Mouse (Mus musculus): ENCODE measurements at regions not wholly inside any gene's neighbourhood (a gene's known extent, or its start where the extent isn't known, plus 50 kb on each side); places are given as distances from the start of the nearest gene placed in this dataset.
"Not testable (repeated sequence)": the region's sequence is repeated elsewhere in the genome, so short reads cannot be mapped to it uniquely, and the experiment has no call there.

GRCm38 (mm10) chr6:109167439-109167838, 339.0 kb downstream of the Edem1 start:
- ATAC-seq (replicated peaks; ENCODE audit: insufficient number of reproducible peaks, low FRiP score, low TSS enrichment, low read depth): no peak
- 83% methylated on average over 5 of the region's 5 CpGs for WGBS
- H3K4me1 ChIP-seq (ENCODE audit: control insufficient read depth, insufficient read depth, low read length): no peaks in the 10 kb centered on the region

GRCm38 (mm10) chr6:109172104-109172850, 343.8 kb downstream of the Edem1 start:
- no peaks in the 10 kb centered on the region for H3K9me3 ChIP-seq (replicated peaks; ENCODE audit: control insufficient read depth, low read length)
- no peaks in the 10 kb centered on the region for H3K36me3 ChIP-seq (replicated peaks; ENCODE audit: control insufficient read depth, insufficient read depth, low read depth, low read length)
- H3K9ac ChIP-seq (replicated peaks; ENCODE audit: low read length): no peak overlapping the region
- H3K4me1 ChIP-seq (ENCODE audit: control insufficient read depth, insufficient read depth, low read length): no peaks in the 10 kb centered on the region
- WGBS: 70% methylated on average over 6 of the region's 6 CpGs
- no peak overlapping the region for H3K27ac ChIP-seq (replicated peaks; ENCODE audit: low read depth, low read length)
- H3K4me3 ChIP-seq (ENCODE audit: low read depth, low read length): no peak overlapping the region
- H3K27me3 ChIP-seq (ENCODE audit: control insufficient read depth, insufficient read depth, low read length): no peaks in the 10 kb centered on the region
- no peak for ATAC-seq (replicated peaks; ENCODE audit: insufficient number of reproducible peaks, low FRiP score, low TSS enrichment, low read depth)
- no peak overlapping the region for H3K4me2 ChIP-seq (ENCODE audit: low read depth, low read length)
- no peak for DNase-seq (ENCODE audit: low spot score)

More at GRCm38 (mm10) chr6:109167439-109167838, 339.0 kb downstream of the Edem1 start:
- DNase-seq (ENCODE audit: low spot score): no peak
- Histone ChIP-seq H3K9me3 (replicated peaks; ENCODE audit: control insufficient read depth, low read length) (no peaks in the 10 kb centered on the region), H3K27me3 (ENCODE audit: control insufficient read depth, insufficient read depth, low read length) (no peaks in the 10 kb centered on the region), H3K9ac (replicated peaks; ENCODE audit: low read length) (no peak overlapping the region), H3K27ac (replicated peaks; ENCODE audit: low read depth, low read length) (no peak overlapping the region), H3K36me3 (replicated peaks; ENCODE audit: control insufficient read depth, insufficient read depth, low read depth, low read length) (no peaks in the 10 kb centered on the region), H3K4me3 (ENCODE audit: low read depth, low read length) (no peak overlapping the region), H3K4me2 (ENCODE audit: low read depth, low read length) (no peak overlapping the region)

- no peak overlapping the region for H3K4me2 ChIP-seq (ENCODE audit: low read depth, low read length)
- DNase-seq (ENCODE audit: low spot score) (no peak), ATAC-seq (replicated peaks; ENCODE audit: insufficient number of reproducible peaks, low FRiP score, low TSS enrichment, low read depth) (no peak)
- no peaks in the 10 kb centered on the region for H3K36me3 ChIP-seq (replicated peaks; ENCODE audit: control insufficient read depth, insufficient read depth, low read depth, low read length)
- no peaks in the 10 kb centered on the region for H3K9me3 ChIP-seq (replicated peaks; ENCODE audit: control insufficient read depth, low read length)
- WGBS: 83% methylated on average over 1 of the region's 1 CpGs
- no peaks in the 10 kb centered on the region for H3K27me3 ChIP-seq (ENCODE audit: control insufficient read depth, insufficient read depth, low read length)
- no peaks in the 10 kb centered on the region for H3K4me1 ChIP-seq (ENCODE audit: control insufficient read depth, insufficient read depth, low read length)
- no peak overlapping the region for H3K4me3 ChIP-seq (ENCODE audit: low read depth, low read length)
- no peak overlapping the region for H3K27ac ChIP-seq (replicated peaks; ENCODE audit: low read depth, low read length)
- H3K9ac ChIP-seq (replicated peaks; ENCODE audit: low read length): no peak overlapping the region
These were observed 344.6 kb downstream of the Edem1 start for GRCm38 (mm10) chr6:109173015-109173414.

GRCm38 (mm10) chr6:109176876-109177275, 348.4 kb downstream of the Edem1 start:
- no peak for ATAC-seq (replicated peaks; ENCODE audit: insufficient number of reproducible peaks, low FRiP score, low TSS enrichment, low read depth)
- Histone ChIP-seq H3K36me3 (replicated peaks; ENCODE audit: control insufficient read depth, insufficient read depth, low read depth, low read length) (no peaks in the 10 kb centered on the region), H3K27ac (replicated peaks; ENCODE audit: low read depth, low read length) (no peak overlapping the region), H3K4me1 (ENCODE audit: control insufficient read depth, insufficient read depth, low read length) (no peaks in the 10 kb centered on the region), H3K4me3 (ENCODE audit: low read depth, low read length) (no peak overlapping the region), H3K27me3 (ENCODE audit: control insufficient read depth, insufficient read depth, low read length) (no peaks in the 10 kb centered on the region), H3K4me2 (ENCODE audit: low read depth, low read length) (no peak overlapping the region), H3K9ac (replicated peaks; ENCODE audit: low read length) (no peak overlapping the region), H3K9me3 (replicated peaks; ENCODE audit: control insufficient read depth, low read length) (no peaks in the 10 kb centered on the region)
- peak; percentile 73 for DNase-seq (ENCODE audit: low spot score)
- WGBS: 22% methylated on average over 3 of the region's 3 CpGs

GRCm38 (mm10) chr6:109182878-109183277, 354.4 kb downstream of the Edem1 start:
- no peak overlapping the region for H3K9ac ChIP-seq (replicated peaks; ENCODE audit: low read length)
- ATAC-seq (replicated peaks; ENCODE audit: insufficient number of reproducible peaks, low FRiP score, low TSS enrichment, low read depth): no peak
- no peaks in the 10 kb centered on the region for H3K4me1 ChIP-seq (ENCODE audit: control insufficient read depth, insufficient read depth, low read length)
- H3K27ac ChIP-seq (replicated peaks; ENCODE audit: low read depth, low read length): no peak overlapping the region
- WGBS: 58% methylated on average over 3 of the region's 3 CpGs
- H3K36me3 ChIP-seq (replicated peaks; ENCODE audit: control insufficient read depth, insufficient read depth, low read depth, low read length): no peaks in the 10 kb centered on the region
- H3K4me2 ChIP-seq (ENCODE audit: low read depth, low read length): no peak overlapping the region
- no peak for DNase-seq (ENCODE audit: low spot score)
- no peaks in the 10 kb centered on the region for H3K9me3 ChIP-seq (replicated peaks; ENCODE audit: control insufficient read depth, low read length)
- no peaks in the 10 kb centered on the region for H3K27me3 ChIP-seq (ENCODE audit: control insufficient read depth, insufficient read depth, low read length)
- H3K4me3 ChIP-seq (ENCODE audit: low read depth, low read length): no peak overlapping the region

GRCm38 (mm10) chr6:109193061-109193460, 364.6 kb downstream of the Edem1 start:
- not testable (repeated sequence) for DNase-seq (ENCODE audit: low spot score); H3K36me3 ChIP-seq (replicated peaks; ENCODE audit: control insufficient read depth, insufficient read depth, low read depth, low read length); ATAC-seq (replicated peaks; ENCODE audit: insufficient number of reproducible peaks, low FRiP score, low TSS enrichment, low read depth); H3K9me3 ChIP-seq (replicated peaks; ENCODE audit: control insufficient read depth, low read length); H3K27me3 ChIP-seq (ENCODE audit: control insufficient read depth, insufficient read depth, low read length); H3K9ac ChIP-seq (replicated peaks; ENCODE audit: low read length); H3K4me1 ChIP-seq (ENCODE audit: control insufficient read depth, insufficient read depth, low read length); H3K4me3 ChIP-seq (ENCODE audit: low read depth, low read length); H3K4me2 ChIP-seq (ENCODE audit: low read depth, low read length); H3K27ac ChIP-seq (replicated peaks; ENCODE audit: low read depth, low read length)
- WGBS: 85% methylated on average over 2 of the region's 2 CpGs

GRCm38 (mm10) chr6:109193603-109194002, 365.2 kb downstream of the Edem1 start:
- Histone ChIP-seq H3K4me3 (ENCODE audit: low read depth, low read length) (no peak overlapping the region), H3K27me3 (ENCODE audit: control insufficient read depth, insufficient read depth, low read length) (no peaks in the 10 kb centered on the region), H3K4me2 (ENCODE audit: low read depth, low read length) (no peak overlapping the region), H3K4me1 (ENCODE audit: control insufficient read depth, insufficient read depth, low read length) (no peaks in the 10 kb centered on the region), H3K36me3 (replicated peaks; ENCODE audit: control insufficient read depth, insufficient read depth, low read depth, low read length) (no peaks in the 10 kb centered on the region), H3K27ac (replicated peaks; ENCODE audit: low read depth, low read length) (no peak overlapping the region), H3K9ac (replicated peaks; ENCODE audit: low read length) (no peak overlapping the region), H3K9me3 (replicated peaks; ENCODE audit: control insufficient read depth, low read length) (no peaks in the 10 kb centered on the region)
- 85% methylated on average over 3 of the region's 3 CpGs for WGBS
- ATAC-seq (replicated peaks; ENCODE audit: insufficient number of reproducible peaks, low FRiP score, low TSS enrichment, low read depth) (no peak), DNase-seq (ENCODE audit: low spot score) (no peak)

GRCm38 (mm10) chr6:109209699-109210098, 381.3 kb downstream of the Edem1 start:
- no peak for ATAC-seq (replicated peaks; ENCODE audit: insufficient number of reproducible peaks, low FRiP score, low TSS enrichment, low read depth)
- H3K9ac ChIP-seq (replicated peaks; ENCODE audit: low read length): no peak overlapping the region
- H3K4me2 ChIP-seq (ENCODE audit: low read depth, low read length): no peak overlapping the region
- H3K4me1 ChIP-seq (ENCODE audit: control insufficient read depth, insufficient read depth, low read length): no peaks in the 10 kb centered on the region
- H3K27ac ChIP-seq (replicated peaks; ENCODE audit: low read depth, low read length): no peak overlapping the region
- DNase-seq (ENCODE audit: low spot score): no peak
- no peaks in the 10 kb centered on the region for H3K9me3 ChIP-seq (replicated peaks; ENCODE audit: control insufficient read depth, low read length)
- WGBS: 83% methylated on average over 2 of the region's 2 CpGs
- no peak overlapping the region for H3K4me3 ChIP-seq (ENCODE audit: low read depth, low read length)
- H3K27me3 ChIP-seq (ENCODE audit: control insufficient read depth, insufficient read depth, low read length): no peaks in the 10 kb centered on the region
- H3K36me3 ChIP-seq (replicated peaks; ENCODE audit: control insufficient read depth, insufficient read depth, low read depth, low read length): no peaks in the 10 kb centered on the region

All from embryonic facial prominence, embryonic 11.5 days (tissue).